Mouse (Mus musculus): ENCODE results near the gene Parp9.
"Not testable (repeated sequence)": the region's sequence is repeated elsewhere in the genome, so short reads cannot be mapped to it uniquely, and the experiment has no call there.

Gene Parp9

DNA sequence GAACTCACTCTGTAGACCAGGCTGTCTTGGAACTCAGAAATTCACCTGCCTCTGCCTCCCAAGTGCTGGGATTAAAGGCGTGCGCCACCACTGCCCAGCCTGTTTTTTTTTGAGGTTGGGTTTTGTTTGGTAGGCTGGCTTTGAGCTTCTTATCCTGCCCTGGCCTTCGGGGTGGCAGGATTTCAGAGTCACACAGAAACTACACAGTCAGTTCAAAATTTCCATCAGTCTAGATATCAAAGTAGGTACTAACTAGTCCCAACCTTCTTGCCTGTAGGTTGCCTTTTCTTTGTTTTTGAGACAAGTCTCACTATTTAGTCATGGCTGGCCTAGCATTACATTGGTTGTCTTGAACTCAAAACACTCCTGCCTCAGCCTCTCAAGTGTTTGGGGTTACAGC lies 46.2 kb downstream of the Parp9 start:
- ATAC-seq (ENCODE audit: insufficient number of reproducible peaks, low FRiP score, low TSS enrichment), result no peak

GRCm38 (mm10) chr16:35987930-35988329 lies 49.7 kb downstream of the Parp9 start:
- no peak for ATAC-seq (ENCODE audit: insufficient number of reproducible peaks, low FRiP score, low TSS enrichment)

GRCm38 (mm10) chr16:35992391-35992790 lies 54.1 kb downstream of the Parp9 start:
- ATAC-seq (ENCODE audit: insufficient number of reproducible peaks, low FRiP score, low TSS enrichment), result no peak

DNA sequence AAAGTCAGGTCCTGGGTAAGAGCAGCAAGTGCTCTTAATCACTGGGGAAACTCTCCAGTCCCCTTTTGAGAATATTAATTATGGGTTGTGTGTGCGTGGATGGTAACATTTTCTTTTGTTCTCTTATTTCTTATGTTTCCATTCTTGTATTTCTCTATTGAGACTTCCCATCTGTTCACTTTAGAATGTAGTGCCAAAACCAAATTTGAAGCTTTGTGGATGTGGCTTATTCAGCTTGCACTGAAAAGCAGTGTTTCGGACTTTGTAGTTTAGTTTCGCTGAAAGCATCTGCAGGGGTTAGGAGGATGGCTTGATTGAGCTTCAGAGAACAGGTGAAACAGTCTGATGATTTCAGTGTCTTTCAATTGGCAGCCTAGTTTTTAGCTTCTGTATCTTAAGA lies 55.0 kb downstream of the Parp9 start:
- ATAC-seq (ENCODE audit: insufficient number of reproducible peaks, low FRiP score, low TSS enrichment), result no peak

GRCm38 (mm10) chr16:35998852-35999251 lies 60.6 kb downstream of the Parp9 start:
- ATAC-seq (ENCODE audit: insufficient number of reproducible peaks, low FRiP score, low TSS enrichment), result not testable (repeated sequence)

- ATAC-seq (ENCODE audit: insufficient number of reproducible peaks, low FRiP score, low TSS enrichment), result no peak
These were observed 70.1 kb downstream of the Parp9 start for GRCm38 (mm10) chr16:36008396-36008795.

- no peak for ATAC-seq (ENCODE audit: insufficient number of reproducible peaks, low FRiP score, low TSS enrichment)
These were observed 78.1 kb downstream of the Parp9 start for GRCm38 (mm10) chr16:36016335-36016734.
